Mouse (Mus musculus): ENCODE data around the gene Serf2. TPM values are rescaled to one million over a fixed set of nuclear protein-coding genes. Genes with fewer than 3 reads are reported as not detected.
A peak's percentile ranks its signal among the peaks of the same experiment; 100 is the strongest.
"Not testable (repeated sequence)": the region's sequence is repeated elsewhere in the genome, so short reads cannot be mapped to it uniquely, and the experiment has no call there.

The Serf2 gene
- total and polyA plus RNA-seq, 2 experiments from 2014 or later = 625 to 1,465 TPM

GRCm38 (mm10) chr2:121505942-121506882 lies 57.2 kb downstream of the Serf2 start, which contains the start of the genes Mfap1a and Wdr76:
Gene Mfap1a (minus strand): TSS chr2:121506665.
Gene Wdr76 (plus strand): TSS chr2:121506723.
- not testable (repeated sequence) for H3K36me3 ChIP-seq (replicated peaks; ENCODE audit: control insufficient read depth, insufficient read depth, low read length); H3K9me3 ChIP-seq (replicated peaks; ENCODE audit: control insufficient read depth, low read length); H3K27me3 ChIP-seq (ENCODE audit: control insufficient read depth, insufficient read depth, low read length)
- H3K27ac ChIP-seq (ENCODE audit: low read depth) = peak within 1 kb of the TSS; percentile 82
- DNase-seq (ENCODE audit: low spot score) (peak; percentile 94), ATAC-seq (ENCODE audit: insufficient read depth, low read depth) (peak; percentile 91)
- peak within 1 kb of the TSS; percentile 63 for H3K4me3 ChIP-seq (ENCODE audit: low read depth, low read length)
- peak within 1 kb of the TSS; percentile 76 for H3K4me2 ChIP-seq (ENCODE audit: low read depth, low read length)
- 4% methylated on average over 38 of the region's 42 CpGs for WGBS
- TF ChIP-seq CTCF (IDR thresholded peaks at IDR 0.05; ENCODE audit: low read depth) = peak; percentile 19; the same call in 1 of the 2 replicates
- peak within 1 kb of the TSS; percentile 73 for H3K9ac ChIP-seq (replicated peaks; ENCODE audit: low read depth, low read length)
- H3K4me1 ChIP-seq (ENCODE audit: control insufficient read depth, insufficient read depth) = peaks cover 11% of the 10 kb centered on the region

- Histone ChIP-seq H3K36me3 (replicated peaks; ENCODE audit: control insufficient read depth, insufficient read depth, low read length) (peaks cover 14% of the 10 kb centered on the region; the same call in 1 of the 2 replicates), H3K4me2 (ENCODE audit: low read depth, low read length) (peak overlapping the region; percentile 76), H3K4me1 (ENCODE audit: control insufficient read depth, insufficient read depth) (peaks cover 11% of the 10 kb centered on the region), H3K9ac (replicated peaks; ENCODE audit: low read depth, low read length) (peak overlapping the region; percentile 73), H3K27ac (ENCODE audit: low read depth) (no peak overlapping the region), H3K4me3 (ENCODE audit: low read depth, low read length) (peak overlapping the region; percentile 63), H3K9me3 (replicated peaks; ENCODE audit: control insufficient read depth, low read length) (no peaks in the 10 kb centered on the region), H3K27me3 (ENCODE audit: control insufficient read depth, insufficient read depth, low read length) (no peaks in the 10 kb centered on the region)
- DNase-seq (ENCODE audit: low spot score) (no peak), ATAC-seq (ENCODE audit: insufficient read depth, low read depth) (no peak)
- TF ChIP-seq EP300 (IDR thresholded peaks at IDR 0.05; ENCODE audit: low read depth) (no peak), CTCF (IDR thresholded peaks at IDR 0.05; ENCODE audit: low read depth) (no peak)
- WGBS = 11% methylated on average over 12 of the region's 12 CpGs
Observed at GRCm38 (mm10) chr2:121507173-121507950, 58.4 kb downstream of the Serf2 start.

Small RNA genes lying within 50 kb of the gene (microRNA-seq; reads per million reads assigned to microRNA genes)
- not detected for gene Gm22953

Other genes with a start within 250 kb of the Serf2 start
- gene Trp53bp1, start 177.8 kb upstream of the Serf2 start, total RNA-seq (2014; rRNA removed; ENCODE audit: low replicate concordance) = 74.4 and 79.6 TPM in 2 replicates
- gene Trp53bp1, start 177.8 kb upstream of the Serf2 start, polyA plus RNA-seq (2015; fragmentation: Nextera tagmentation; extraction: Ambion mirVana) = 18.5 and 20.3 TPM in 2 replicates
- 14.5 and 24.9 TPM in 2 replicates for gene Map1a, start 159.6 kb upstream of the Serf2 start, total RNA-seq (2014; rRNA removed; ENCODE audit: low replicate concordance)
- 3.7 and 4.8 TPM in 2 replicates for gene Map1a, start 159.6 kb upstream of the Serf2 start, polyA plus RNA-seq (2015; fragmentation: Nextera tagmentation; extraction: Ambion mirVana)
- gene Ppip5k1, start 93.8 kb upstream of the Serf2 start, total RNA-seq (2014; rRNA removed; ENCODE audit: low replicate concordance) = 4.4 and 5.2 TPM in 2 replicates
- gene Ppip5k1, start 93.8 kb upstream of the Serf2 start, polyA plus RNA-seq (2015; fragmentation: Nextera tagmentation; extraction: Ambion mirVana) = 8.5 and 9.0 TPM in 2 replicates
- 0.54 and 1.4 TPM in 2 replicates for gene Ckmt1, start 91.5 kb upstream of the Serf2 start, total RNA-seq (2014; rRNA removed; ENCODE audit: low replicate concordance)
- gene Ckmt1, start 91.5 kb upstream of the Serf2 start, polyA plus RNA-seq (2015; fragmentation: Nextera tagmentation; extraction: Ambion mirVana) = 2.6 TPM in 2 replicates
- not detected in 2 replicates for gene Strc, start 62.0 kb upstream of the Serf2 start, total RNA-seq (2014; rRNA removed; ENCODE audit: low replicate concordance)
- not detected in 2 replicates for gene Strc, start 62.0 kb upstream of the Serf2 start, polyA plus RNA-seq (2015; fragmentation: Nextera tagmentation; extraction: Ambion mirVana)
- 35.6 and 44.2 TPM in 2 replicates for gene Pdia3, start 35.4 kb upstream of the Serf2 start, total RNA-seq (2014; rRNA removed; ENCODE audit: low replicate concordance)
- 211 and 237 TPM in 2 replicates for gene Pdia3, start 35.4 kb upstream of the Serf2 start, polyA plus RNA-seq (2015; fragmentation: Nextera tagmentation; extraction: Ambion mirVana)
- gene Catsper2, start 35.4 kb upstream of the Serf2 start, total RNA-seq (2014; rRNA removed; ENCODE audit: low replicate concordance) = 1.3 and 3.7 TPM in 2 replicates
- gene Catsper2, start 35.4 kb upstream of the Serf2 start, polyA plus RNA-seq (2015; fragmentation: Nextera tagmentation; extraction: Ambion mirVana) = 4.5 and 5.2 TPM in 2 replicates
- gene Ell3, start 4.9 kb upstream of the Serf2 start, total RNA-seq (2014; rRNA removed; ENCODE audit: low replicate concordance) = not detected in 2 replicates
- 0.36 and 0.55 TPM in 2 replicates for gene Ell3, start 4.9 kb upstream of the Serf2 start, polyA plus RNA-seq (2015; fragmentation: Nextera tagmentation; extraction: Ambion mirVana)
- 1.6 and 4.1 TPM in 2 replicates for gene Hypk, start 4.1 kb downstream of the Serf2 start, total RNA-seq (2014; rRNA removed; ENCODE audit: low replicate concordance)
- gene Hypk, start 4.1 kb downstream of the Serf2 start, polyA plus RNA-seq (2015; fragmentation: Nextera tagmentation; extraction: Ambion mirVana) = 105 and 111 TPM in 2 replicates
- 0.39 TPM in 1 of 2 replicates, not detected in the other for gene Serinc4, start 7.6 kb downstream of the Serf2 start, total RNA-seq (2014; rRNA removed; ENCODE audit: low replicate concordance)
- 0.04 and 0.12 TPM in 2 replicates for gene Serinc4, start 7.6 kb downstream of the Serf2 start, polyA plus RNA-seq (2015; fragmentation: Nextera tagmentation; extraction: Ambion mirVana)
- 13.4 and 15.0 TPM in 2 replicates for gene Mfap1b, start 24.9 kb downstream of the Serf2 start, total RNA-seq (2014; rRNA removed; ENCODE audit: low replicate concordance)
- gene Mfap1b, start 24.9 kb downstream of the Serf2 start, polyA plus RNA-seq (2015; fragmentation: Nextera tagmentation; extraction: Ambion mirVana) = 35.9 and 36.4 TPM in 2 replicates
- gene Mfap1a, start 57.5 kb downstream of the Serf2 start, total RNA-seq (2014; rRNA removed; ENCODE audit: low replicate concordance) = 9.5 and 9.8 TPM in 2 replicates
- gene Mfap1a, start 57.5 kb downstream of the Serf2 start, polyA plus RNA-seq (2015; fragmentation: Nextera tagmentation; extraction: Ambion mirVana) = 15.7 and 16.0 TPM in 2 replicates
- 7.6 and 9.5 TPM in 2 replicates for gene Wdr76, start 57.5 kb downstream of the Serf2 start, total RNA-seq (2014; rRNA removed; ENCODE audit: low replicate concordance)
- gene Wdr76, start 57.5 kb downstream of the Serf2 start, polyA plus RNA-seq (2015; fragmentation: Nextera tagmentation; extraction: Ambion mirVana) = 3.4 and 4.0 TPM in 2 replicates